Mouse (Mus musculus) kidney, adult 2 months (tissue): ENCODE results near the gene Panx3.

ENCODE experiments used
- CTCF ChIP-seq: fragments of 200-500 bp; conservative IDR thresholded peaks from 2 replicates; pipeline ENCODE4 v1.5.1; 2011; ENCODE audit warnings: low read depth, mild to moderate bottlenecking, control low read depth, low read length, moderate library complexity, mixed read lengths; ENCODE audit not compliant: insufficient read depth, insufficient read length
- POLR2A ChIP-seq: fragments of 200-500 bp; IDR thresholded peaks from one replicate; pipeline ENCODE4 v1.6.1; 2011; ENCODE audit warnings: low read depth, low read length, control low read depth

GRCm38 (mm10) chr9:37632305-37632704 is 36.7 kb downstream of the Panx3 start:
- no peak for TF ChIP-seq CTCF
- TF ChIP-seq POLR2A = no peak
